Mouse (Mus musculus): Measurements from ENCODE around the gene Lmna. TPM values are rescaled to one million over a fixed set of nuclear protein-coding genes. Genes with fewer than 3 reads are reported as not detected.
A peak's percentile ranks its signal among the peaks of the same experiment; 100 is the strongest.

The Lmna gene
- polyA plus RNA-seq, 1 experiment from 2014 or later = 183 TPM

GRCm38 (mm10) chr3:88513546-88514115 lies 3.9 kb upstream of the Lmna start:
- Histone ChIP-seq H3K27ac (peak overlapping the region; percentile 84; the same call in 1 of the 2 replicates), H3K4me1 (peaks cover 60% of the 10 kb centered on the region), H3K4me2 (replicated peaks) (no peak overlapping the region; the same call in 1 of the 2 replicates), H3K36me3 (no peaks in the 10 kb centered on the region), H3K9ac (no peak overlapping the region), H3K9me3 (no peaks in the 10 kb centered on the region), H3K4me3 (no peak overlapping the region), H3K27me3 (no peaks in the 10 kb centered on the region)
- 74% methylated on average over 7 of the region's 7 CpGs for WGBS
- ATAC-seq (ENCODE audit: low FRiP score, low read depth) = no peak

GRCm38 (mm10) chr3:88512896-88513545 lies 3.3 kb upstream of the Lmna start:
- Histone ChIP-seq H3K4me2 (replicated peaks) (peak overlapping the region; percentile 29), H3K4me1 (peaks cover 60% of the 10 kb centered on the region)
- 0 out of 2 replicates have a peak, but pooled peaks have one; percentile 16 for ATAC-seq (ENCODE audit: low FRiP score, low read depth)

GRCm38 (mm10) chr3:88512141-88512895 lies 2.6 kb upstream of the Lmna start:
- Histone ChIP-seq H3K36me3 (no peaks in the 10 kb centered on the region), H3K9ac (0 out of 2 replicates have a peak overlapping the region, but pooled peaks have one; percentile 21), H3K27ac (peak overlapping the region; percentile 84), H3K4me2 (replicated peaks) (peak overlapping the region; percentile 29), H3K27me3 (no peaks in the 10 kb centered on the region), H3K4me1 (peaks cover 60% of the 10 kb centered on the region), H3K9me3 (no peaks in the 10 kb centered on the region), H3K4me3 (no peak overlapping the region)
- 27% methylated on average over 6 of the region's 6 CpGs for WGBS
- ATAC-seq (ENCODE audit: low FRiP score, low read depth) = no peak

More at GRCm38 (mm10) chr3:88512896-88513545, 3.3 kb upstream of the Lmna start:
- Histone ChIP-seq H3K27me3 (no peaks in the 10 kb centered on the region), H3K4me3 (no peak overlapping the region), H3K9me3 (no peaks in the 10 kb centered on the region), H3K36me3 (no peaks in the 10 kb centered on the region), H3K9ac (0 out of 2 replicates have a peak overlapping the region, but pooled peaks have one; percentile 21), H3K27ac (peak overlapping the region; percentile 84)
- WGBS = 35% methylated on average over 13 of the region's 15 CpGs

- Histone ChIP-seq H3K27me3 (no peaks in the 10 kb centered on the region), H3K4me3 (no peak overlapping the region), H3K9ac (no peak overlapping the region), H3K4me1 (peaks cover 67% of the 10 kb centered on the region), H3K27ac (peak overlapping the region; percentile 84), H3K4me2 (replicated peaks) (no peak overlapping the region), H3K9me3 (no peaks in the 10 kb centered on the region), H3K36me3 (no peaks in the 10 kb centered on the region)
- 49% methylated on average over 4 of the region's 4 CpGs for WGBS
- no peak for ATAC-seq (ENCODE audit: low FRiP score, low read depth)
Observed at GRCm38 (mm10) chr3:88511559-88511958, 1.8 kb upstream of the Lmna start.

GRCm38 (mm10) chr3:88510421-88511289 lies 899 bp upstream of the Lmna start:
- Histone ChIP-seq H3K9me3 (no peaks in the 10 kb centered on the region), H3K4me2 (replicated peaks) (peak overlapping the region; percentile 62), H3K4me1 (peaks cover 74% of the 10 kb centered on the region), H3K27ac (peak overlapping the region; percentile 94), H3K36me3 (no peaks in the 10 kb centered on the region), H3K4me3 (peak overlapping the region; percentile 40), H3K9ac (peak overlapping the region; percentile 59), H3K27me3 (no peaks in the 10 kb centered on the region)
- WGBS = 43% methylated on average over 13 of the region's 13 CpGs
- ATAC-seq (ENCODE audit: low FRiP score, low read depth) = no peak

- ATAC-seq (ENCODE audit: low FRiP score, low read depth) = no peak
- Histone ChIP-seq H3K36me3 (no peaks in the 10 kb centered on the region), H3K9ac (peak overlapping the region; percentile 59; the same call in 1 of the 2 replicates), H3K27ac (peak overlapping the region; percentile 94), H3K9me3 (no peaks in the 10 kb centered on the region), H3K4me1 (peaks cover 79% of the 10 kb centered on the region), H3K4me2 (replicated peaks) (peak overlapping the region; percentile 62), H3K27me3 (no peaks in the 10 kb centered on the region), H3K4me3 (peak overlapping the region; percentile 40)
- 52% methylated on average over 3 of the region's 3 CpGs for WGBS
Observed at GRCm38 (mm10) chr3:88509250-88509649, 506 bp downstream of the Lmna start.

DNA sequence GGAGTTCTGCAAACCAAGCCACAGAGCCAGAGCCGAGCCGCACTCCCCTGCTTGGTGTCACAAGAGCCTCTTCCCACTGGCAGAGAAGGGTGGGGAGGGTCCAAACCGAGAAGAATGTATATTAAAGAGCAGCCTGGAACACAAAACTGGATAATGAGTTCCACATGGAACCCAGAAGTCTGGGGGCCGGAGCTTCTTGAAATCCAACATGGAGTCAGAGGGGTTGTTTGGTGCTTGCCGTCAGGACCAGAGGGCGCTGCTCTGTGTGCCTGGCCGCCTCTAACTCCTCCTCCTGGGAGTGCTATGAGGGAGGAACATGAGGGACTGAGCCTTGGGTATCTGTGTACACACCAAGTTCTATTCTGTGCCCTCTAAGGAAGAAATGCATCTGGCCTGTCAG lies 4.0 kb downstream of the Lmna start:
- ATAC-seq (ENCODE audit: low FRiP score, low read depth) = no peak
- Histone ChIP-seq H3K27me3 (no peaks in the 10 kb centered on the region), H3K4me3 (no peak overlapping the region), H3K36me3 (no peaks in the 10 kb centered on the region), H3K27ac (peak overlapping the region; percentile 85), H3K4me1 (peaks cover 79% of the 10 kb centered on the region), H3K9me3 (no peaks in the 10 kb centered on the region), H3K9ac (no peak overlapping the region; the same call in 1 of the 2 replicates), H3K4me2 (replicated peaks) (peak overlapping the region; percentile 31)
- 27% methylated on average over 7 of the region's 7 CpGs for WGBS

- ATAC-seq (ENCODE audit: low FRiP score, low read depth) = no peak
- Histone ChIP-seq H3K9ac (no peak overlapping the region; the same call in 1 of the 2 replicates), H3K27ac (peak overlapping the region; percentile 85), H3K4me3 (no peak overlapping the region), H3K27me3 (no peaks in the 10 kb centered on the region), H3K4me2 (replicated peaks) (peak overlapping the region; percentile 31), H3K36me3 (peaks cover 1% of the 10 kb centered on the region; the same call in 1 of the 2 replicates), H3K9me3 (no peaks in the 10 kb centered on the region), H3K4me1 (peaks cover 78% of the 10 kb centered on the region)
- WGBS = 50% methylated on average over 6 of the region's 6 CpGs
Observed at GRCm38 (mm10) chr3:88505081-88505480, 4.7 kb downstream of the Lmna start.

GRCm38 (mm10) chr3:88503881-88504746 lies 5.6 kb downstream of the Lmna start:
- 20% methylated on average over 8 of the region's 8 CpGs for WGBS
- 0 out of 2 replicates have a peak overlapping the region, but pooled peaks have one; percentile 94 for H3K9ac ChIP-seq
- ATAC-seq (ENCODE audit: low FRiP score, low read depth) = peak; percentile 43
- peak overlapping the region; percentile 99 for H3K4me2 ChIP-seq (replicated peaks)
- peak overlapping the region; percentile 92 for H3K27ac ChIP-seq
- H3K4me3 ChIP-seq = peak overlapping the region; percentile 86; the same call in 1 of the 2 replicates
- H3K27me3 ChIP-seq = no peaks in the 10 kb centered on the region
- H3K4me1 ChIP-seq = peaks cover 69% of the 10 kb centered on the region
- H3K36me3 ChIP-seq = peaks cover 8% of the 10 kb centered on the region; the same call in 1 of the 2 replicates
- no peaks in the 10 kb centered on the region for H3K9me3 ChIP-seq

DNA sequence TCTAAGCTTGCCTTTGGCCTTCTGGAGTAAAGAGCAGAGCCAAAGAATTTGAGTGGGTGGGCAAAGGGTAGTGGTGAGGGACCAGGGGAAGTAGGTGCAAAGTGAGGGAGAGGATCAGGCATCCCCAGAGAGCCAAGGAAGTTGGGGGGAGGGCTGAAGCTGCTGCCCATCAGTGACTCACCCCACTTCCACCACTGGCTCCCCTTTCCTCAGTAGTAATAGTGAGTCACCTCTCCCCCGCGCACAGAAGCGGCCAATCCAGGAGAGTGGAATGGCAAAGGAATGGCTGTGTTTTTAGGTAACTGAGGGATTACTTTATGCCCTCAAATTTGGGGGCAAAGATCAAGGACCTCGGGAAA lies 6.3 kb downstream of the Lmna start:
- Histone ChIP-seq H3K27ac (peak overlapping the region; percentile 92), H3K9ac (0 out of 2 replicates have a peak overlapping the region, but pooled peaks have one; percentile 94)

More for the DNA sequence above, 6.3 kb downstream of the Lmna start:
- peak; percentile 42; the same call in 1 of the 2 replicates for ATAC-seq (ENCODE audit: low FRiP score, low read depth)
- H3K27me3 ChIP-seq = no peaks in the 10 kb centered on the region
- H3K4me3 ChIP-seq = peak overlapping the region; percentile 86
- 20% methylated on average over 4 of the region's 4 CpGs for WGBS
- peaks cover 68% of the 10 kb centered on the region for H3K4me1 ChIP-seq
- H3K4me2 ChIP-seq (replicated peaks) = peak overlapping the region; percentile 99
- H3K36me3 ChIP-seq = peaks cover 11% of the 10 kb centered on the region; the same call in 1 of the 2 replicates
- H3K9me3 ChIP-seq = no peaks in the 10 kb centered on the region

All from limb, embryonic 13.5 days (tissue).